Mouse (Mus musculus) cerebellum, adult 8-10 months (tissue): ENCODE measurements at regions not wholly inside any gene's neighbourhood (a gene's known extent, or its start where the extent isn't known, plus 50 kb on each side); places are given as distances from the start of the nearest gene placed in this dataset.

Source experiments
- DNase-seq: peaks from one replicate; pipeline ENCODE4 v3.0.0; 2022

GRCm38 (mm10) chr1:19973364-19973763, 644.5 kb downstream of the Pkhd1 start:
- DNase-seq = no peak

- DNase-seq = no peak
Measured at GRCm38 (mm10) chr1:19973981-19974380, 643.9 kb downstream of the Pkhd1 start.

DNA sequence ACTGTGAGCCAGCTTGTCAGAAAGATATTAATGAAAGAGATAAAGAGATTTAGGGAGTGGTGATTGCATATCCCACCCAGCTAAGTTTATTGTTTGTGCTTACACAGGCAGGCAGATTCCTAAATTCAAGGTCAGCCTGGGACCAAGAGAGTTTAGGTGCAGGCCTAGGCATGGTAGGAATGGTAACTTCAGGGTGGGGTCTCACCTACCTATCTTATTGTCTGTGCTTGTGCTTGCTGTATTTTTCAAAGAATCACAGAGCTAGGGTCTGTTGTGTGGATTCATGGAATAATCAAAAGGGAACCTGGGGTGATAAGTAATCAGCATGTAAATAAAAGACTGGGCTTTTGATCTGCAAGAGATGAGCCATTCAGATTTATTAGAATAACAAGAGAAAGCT, 642.4 kb downstream of the Pkhd1 start:
- DNase-seq = no peak

DNA sequence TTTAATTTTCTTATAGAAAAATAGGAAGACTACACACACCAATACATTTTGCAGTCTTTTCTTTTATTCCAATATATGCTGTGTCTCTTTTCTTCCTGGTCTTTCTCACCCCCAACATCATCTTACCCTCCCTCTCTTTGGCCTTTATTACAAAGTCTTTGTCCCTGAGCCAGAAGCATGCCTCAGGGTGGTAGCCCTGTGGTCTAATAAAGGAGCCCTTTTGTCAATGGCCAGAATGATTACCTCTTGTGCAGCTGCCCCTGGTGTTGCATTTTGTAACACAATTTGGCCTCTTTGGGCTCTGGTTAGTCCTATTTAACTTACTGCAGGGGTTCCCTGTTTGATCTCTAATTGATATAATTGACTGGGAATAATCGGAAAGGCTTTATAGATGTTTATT, 636.7 kb downstream of the Pkhd1 start:
- no peak for DNase-seq

- DNase-seq = no peak
Measured at GRCm38 (mm10) chr1:19982791-19983190, 635.1 kb downstream of the Pkhd1 start.

GRCm38 (mm10) chr1:19983504-19983903, 634.4 kb downstream of the Pkhd1 start:
- DNase-seq = no peak

- DNase-seq = no peak
Measured at GRCm38 (mm10) chr1:19989921-19990320, 627.9 kb downstream of the Pkhd1 start.
